Mouse (Mus musculus) C2C12 (cell line): ENCODE measurements at regions not wholly inside any gene's neighbourhood (a gene's known extent, or its start where the extent isn't known, plus 50 kb on each side); places are given as distances from the start of the nearest gene placed in this dataset.

Experiments
- H3K27me3 ChIP-seq: one replicate; pipeline ENCODE4 v1.6.1; 2011; ENCODE audit not compliant: control insufficient read depth, insufficient read depth, insufficient read length
- H3K36me3 ChIP-seq: one replicate; pipeline ENCODE4 v1.6.1; 2011; ENCODE audit not compliant: control insufficient read depth, insufficient read depth
- H3K4me3 ChIP-seq: one replicate; pipeline ENCODE4 v1.5.1; 2011; ENCODE audit warnings: mild to moderate bottlenecking, control low read depth; ENCODE audit not compliant: poor library complexity, insufficient read depth, severe bottlenecking
- H3K79me2 ChIP-seq: one replicate; pipeline ENCODE4 v1.6.1; 2011; ENCODE audit not compliant: control insufficient read depth, insufficient read depth
- H3K79me3 ChIP-seq: one replicate; pipeline ENCODE4 v1.6.1; 2011; ENCODE audit warnings: low read depth, control low read depth
- H3ac ChIP-seq: one replicate; pipeline ENCODE3; 2011; ENCODE audit warnings: low read depth; ENCODE audit not compliant: control insufficient read depth, insufficient read length
- CEBPB ChIP-seq: IDR thresholded peaks from one replicate; pipeline ENCODE4 v1.6.1; 2011; ENCODE audit warnings: low read depth, mild to moderate bottlenecking, control low read depth, moderate library complexity
- CTCF ChIP-seq: IDR thresholded peaks from one replicate; pipeline ENCODE4 v1.5.1; 2011; ENCODE audit not compliant: control insufficient read depth, insufficient read depth, insufficient read length
- FOSL1 ChIP-seq: IDR thresholded peaks from one replicate; pipeline ENCODE4 v1.8.0; 2011; ENCODE audit warnings: mild to moderate bottlenecking, low read length; ENCODE audit not compliant: poor library complexity, insufficient read depth, severe bottlenecking
- MAX ChIP-seq: IDR thresholded peaks from one replicate; pipeline ENCODE4 v1.6.1; 2011; ENCODE audit warnings: mild to moderate bottlenecking, control low read depth
- MYOD1 ChIP-seq: IDR thresholded peaks from one replicate; pipeline ENCODE4 v1.6.1; 2011; ENCODE audit warnings: low read depth; ENCODE audit not compliant: control insufficient read depth, insufficient read length
- MYOG ChIP-seq: IDR thresholded peaks from one replicate; pipeline ENCODE4 v1.6.1; 2011; ENCODE audit not compliant: control insufficient read depth, insufficient read length; ENCODE audit errors: extremely low read depth
- USF1 ChIP-seq: IDR thresholded peaks from one replicate; pipeline ENCODE4 v1.6.1; 2011; ENCODE audit warnings: low read depth, mild to moderate bottlenecking, control low read depth, moderate library complexity

GRCm38 (mm10) chr15:74454543-74454942, 181.6 kb downstream of the Mroh4 start:
- Histone ChIP-seq H3K4me3 (no peak overlapping the region), H3K79me2 (no peaks in the 10 kb centered on the region)
- TF ChIP-seq MYOG (no peak), CEBPB (no peak), MAX (no peak), CTCF (no peak), FOSL1 (no peak), MYOD1 (no peak)

DNA sequence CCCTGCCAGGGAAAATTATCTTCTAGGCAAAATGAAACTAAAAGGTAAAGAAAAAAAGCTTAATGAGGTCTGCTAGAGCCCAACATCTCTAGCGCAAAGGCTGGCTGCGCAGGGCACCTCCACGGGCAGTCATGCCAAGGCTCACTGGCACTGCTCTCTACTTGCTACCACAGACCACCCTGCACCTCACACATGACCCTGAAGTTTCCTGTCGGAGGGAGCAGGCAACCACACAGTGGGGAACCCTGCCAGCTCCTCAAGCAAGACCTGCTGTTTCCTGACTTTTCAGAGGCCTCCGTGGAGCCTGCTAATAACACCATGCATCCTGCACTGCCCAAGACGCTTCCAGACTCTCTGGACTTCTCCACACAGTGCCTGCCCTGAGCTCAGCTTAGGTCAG, 182.3 kb downstream of the Mroh4 start:
- H3K27me3 ChIP-seq = peaks cover 3% of the 10 kb centered on the region
- TF ChIP-seq CTCF (no peak), MAX (no peak), MYOD1 (no peak), CEBPB (no peak), MYOG (no peak), FOSL1 (no peak), USF1 (no peak)
- H3K79me2 ChIP-seq = no peaks in the 10 kb centered on the region
- no peak overlapping the region for H3ac ChIP-seq
- H3K79me3 ChIP-seq = no peaks in the 10 kb centered on the region
- H3K4me3 ChIP-seq = no peak overlapping the region
- no peaks in the 10 kb centered on the region for H3K36me3 ChIP-seq

More at GRCm38 (mm10) chr15:74454543-74454942, 181.6 kb downstream of the Mroh4 start:
- Histone ChIP-seq H3K27me3 (no peaks in the 10 kb centered on the region), H3K36me3 (no peaks in the 10 kb centered on the region), H3ac (no peak overlapping the region), H3K79me3 (no peaks in the 10 kb centered on the region)

DNA sequence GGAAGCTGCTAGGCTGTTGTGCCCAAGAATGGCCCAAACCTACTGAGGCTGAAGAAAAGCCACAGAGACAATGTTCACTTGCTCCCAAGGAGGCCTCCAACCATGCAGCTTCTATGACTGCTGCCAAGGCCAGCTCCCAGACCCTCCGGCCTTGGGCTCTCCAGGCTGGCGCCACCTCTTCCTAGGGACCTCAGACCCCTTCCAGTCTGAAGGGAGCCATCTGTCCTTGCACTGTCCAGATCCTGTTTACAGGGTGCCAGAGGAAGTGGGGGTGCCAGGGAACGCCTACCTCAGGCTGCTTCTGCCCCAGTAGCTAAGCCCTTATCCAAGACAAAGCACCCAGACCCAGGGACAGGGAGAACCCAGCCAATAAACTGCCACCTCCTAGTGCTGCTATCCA, 183.7 kb downstream of the Mroh4 start:
- Histone ChIP-seq H3K27me3 (peaks cover 3% of the 10 kb centered on the region), H3K36me3 (no peaks in the 10 kb centered on the region), H3K79me3 (no peaks in the 10 kb centered on the region), H3K79me2 (no peaks in the 10 kb centered on the region), H3ac (no peak overlapping the region), H3K4me3 (no peak overlapping the region)
- TF ChIP-seq CTCF = no peak

- H3K27me3 ChIP-seq = peaks cover 9% of the 10 kb centered on the region
- H3K4me3 ChIP-seq = no peak overlapping the region
- TF ChIP-seq CTCF = no peak
- no peak for TF ChIP-seq FOSL1
- no peak for TF ChIP-seq MYOD1
- no peak for TF ChIP-seq MAX
- TF ChIP-seq MYOG = no peak
- TF ChIP-seq CEBPB = no peak
- TF ChIP-seq USF1 = no peak
- H3K79me3 ChIP-seq = no peaks in the 10 kb centered on the region
- H3K79me2 ChIP-seq = no peaks in the 10 kb centered on the region
- no peak overlapping the region for H3ac ChIP-seq
- H3K36me3 ChIP-seq = no peaks in the 10 kb centered on the region
These were observed 194.3 kb downstream of the Mroh4 start for GRCm38 (mm10) chr15:74441889-74442288.

DNA sequence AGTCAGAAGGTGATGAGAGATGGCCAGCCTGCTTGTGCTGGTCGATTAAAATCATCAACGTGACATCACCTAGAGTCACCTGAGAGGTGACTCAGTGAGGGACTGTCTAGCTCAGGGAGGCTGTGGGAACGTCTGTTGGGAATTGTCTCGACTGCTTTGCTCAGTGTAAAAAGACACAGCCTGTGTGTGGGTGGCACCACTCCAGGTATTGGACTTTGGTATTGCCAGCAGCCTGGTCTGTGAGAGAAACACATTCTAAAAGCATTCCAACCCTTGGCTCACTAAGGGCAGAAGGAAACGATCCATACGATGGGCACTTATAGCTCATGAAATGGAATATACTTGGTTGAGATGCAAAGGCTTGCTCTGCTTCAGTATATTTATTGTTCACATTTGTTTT, 209.2 kb downstream of the Mroh4 start:
- H3K36me3 ChIP-seq = no peaks in the 10 kb centered on the region
- H3K27me3 ChIP-seq = no peaks in the 10 kb centered on the region
- TF ChIP-seq MYOD1 (no peak), FOSL1 (no peak), CEBPB (no peak), USF1 (no peak), CTCF (no peak), MYOG (no peak), MAX (no peak)
- H3K79me2 ChIP-seq = no peaks in the 10 kb centered on the region
- H3K79me3 ChIP-seq = no peaks in the 10 kb centered on the region
- H3K4me3 ChIP-seq = no peak overlapping the region
- no peak overlapping the region for H3ac ChIP-seq

DNA sequence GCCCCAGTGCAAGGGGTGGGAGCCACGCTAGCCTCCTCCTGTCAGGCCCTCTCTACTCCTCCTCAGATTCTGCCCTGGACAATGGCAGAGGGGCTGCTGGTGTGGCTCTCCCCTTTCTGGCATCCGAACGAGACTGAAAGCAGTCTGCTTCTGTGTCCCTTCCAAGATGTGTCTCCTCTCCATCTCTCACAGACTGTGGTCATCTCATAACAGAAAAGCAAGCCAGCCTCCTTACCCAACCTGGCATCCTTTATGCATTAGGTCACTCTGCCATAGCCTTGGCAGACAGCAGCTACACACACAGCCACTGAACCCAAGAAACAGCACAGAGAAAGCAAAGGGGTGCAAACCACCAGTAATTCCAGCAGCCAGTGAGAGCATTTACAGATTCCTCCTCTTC, 213.2 kb downstream of the Mroh4 start:
- TF ChIP-seq MYOG (no peak), FOSL1 (no peak), USF1 (no peak), MYOD1 (no peak), CEBPB (no peak), MAX (no peak), CTCF (no peak)

More for the DNA sequence above, 213.2 kb downstream of the Mroh4 start:
- no peaks in the 10 kb centered on the region for H3K79me3 ChIP-seq
- no peaks in the 10 kb centered on the region for H3K36me3 ChIP-seq
- no peak overlapping the region for H3K4me3 ChIP-seq
- no peaks in the 10 kb centered on the region for H3K27me3 ChIP-seq
- H3ac ChIP-seq = no peak overlapping the region
- no peaks in the 10 kb centered on the region for H3K79me2 ChIP-seq
